Mouse (Mus musculus): ENCODE results near the gene Zmym1.
A peak's percentile ranks its signal among the peaks of the same experiment; 100 is the strongest.

DNA sequence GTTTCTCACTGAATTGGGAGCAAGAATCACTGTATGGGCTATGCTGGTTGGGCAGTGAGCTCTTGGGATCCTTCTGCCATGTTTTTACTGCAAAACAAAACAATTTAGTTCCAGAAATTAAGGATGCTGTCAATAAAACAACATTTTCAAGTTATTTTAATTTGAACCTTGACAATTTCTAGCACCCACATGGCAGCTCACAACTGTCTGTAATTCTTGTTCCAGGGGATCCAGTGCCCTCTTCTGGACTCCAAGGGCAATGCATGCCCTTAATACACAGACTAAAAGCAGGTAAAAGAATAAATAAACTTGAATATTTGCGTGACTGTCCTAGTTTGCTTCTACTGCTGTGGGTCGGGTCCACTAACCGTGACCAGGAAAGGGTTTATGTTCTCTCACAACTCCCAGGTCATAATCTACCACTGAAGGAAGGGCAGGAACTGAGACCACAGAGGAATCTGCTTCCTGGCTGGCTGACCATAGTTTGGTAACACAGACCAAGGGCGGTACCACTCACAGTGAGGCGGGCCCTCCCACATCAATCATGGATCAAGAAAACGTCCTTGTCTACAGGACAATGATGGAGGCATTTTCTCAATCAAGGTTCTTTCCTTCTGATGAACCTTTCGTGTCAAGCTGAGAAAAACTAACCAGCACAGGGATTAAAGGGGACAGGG, 6.3 kb downstream of the Zmym1 start:
- TF ChIP-seq CTCF (IDR thresholded peaks at IDR 0.05; ENCODE audit: low read depth) (peak; percentile 51), EP300 (IDR thresholded peaks at IDR 0.05; ENCODE audit: low read depth) (no peak)

All from liver, postnatal 0 days (tissue).